Mouse (Mus musculus): ENCODE measurements around the gene Mslnl. TPM values are rescaled to one million over a fixed set of nuclear protein-coding genes. Genes with fewer than 3 reads are reported as not detected.

Gene Mslnl
- polyA plus RNA-seq (2012; ENCODE audit: low replicate concordance): not detected in 2 replicates

GRCm38 (mm10) chr17:25735745-25736144, at the start of gene Mslnl:
TSS of gene Mslnl (plus strand) at chr17:25736042.

GRCm38 (mm10) chr17:25716711-25717637, 18.9 kb upstream of the Mslnl start, which contains the start of gene Gng13:
TSS of gene Gng13 (plus strand) at chr17:25717171.

GRCm38 (mm10) chr17:25727265-25728008, 8.4 kb upstream of the Mslnl start, which contains the start of the genes Chtf18 and Rpusd1:
TSS of gene Chtf18 (minus strand) at chr17:25727419.
TSS of gene Rpusd1 (plus strand) at chr17:25727670.

DNA sequence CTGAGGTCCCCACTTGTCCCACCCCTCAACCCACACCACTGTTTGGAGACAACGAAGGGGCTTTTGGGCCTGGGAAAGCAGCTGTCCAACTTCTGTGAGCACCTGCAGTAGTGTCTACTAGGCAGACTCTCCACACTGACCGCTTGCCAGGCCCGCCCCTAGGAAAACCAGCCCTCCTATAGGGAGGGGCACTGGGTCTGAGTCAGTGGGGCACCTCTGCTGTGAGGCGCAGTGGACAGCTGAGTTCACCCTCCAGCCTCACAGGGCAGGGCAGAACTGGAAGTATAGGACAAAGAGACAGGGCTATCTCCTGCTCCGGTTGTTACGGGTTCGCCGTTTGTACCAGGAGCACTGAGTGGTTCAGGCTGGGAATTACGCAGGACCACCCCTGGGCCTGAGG, 18.4 kb downstream of the Mslnl start, which contains the start of gene Msln:
TSS of gene Msln (minus strand) at position 138 of the 400 bp plus-strand sequence.

DNA sequence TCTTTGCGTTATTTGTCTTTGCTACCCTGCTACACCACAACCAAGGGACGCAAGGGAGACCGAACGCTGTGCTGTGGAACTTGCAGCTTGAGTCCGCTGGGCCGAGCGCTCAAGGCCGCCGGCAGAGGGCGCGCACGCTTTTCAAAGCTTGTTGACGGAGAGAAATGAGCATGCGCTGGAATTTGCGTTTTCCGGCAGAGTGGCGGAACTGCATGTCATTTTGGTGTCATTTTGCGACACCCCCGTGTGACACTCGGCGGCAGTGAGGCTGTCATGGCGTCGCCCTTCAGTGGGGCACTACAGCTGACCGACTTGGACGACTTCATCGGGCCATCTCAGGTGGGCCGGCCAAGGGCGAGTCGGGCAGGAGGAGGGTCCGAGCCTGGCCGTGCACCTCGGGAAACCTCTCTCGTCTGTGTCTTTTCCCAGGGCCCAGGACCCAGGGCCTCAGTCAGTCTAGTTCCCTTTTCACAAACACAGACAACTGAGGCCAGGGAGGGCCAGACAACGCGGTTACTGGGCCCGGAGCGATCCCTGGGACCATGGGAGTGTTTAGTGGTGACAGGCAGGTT, 37.8 kb downstream of the Mslnl start, which contains the start of gene Narfl:
TSS of gene Narfl (plus strand) at position 228 of the 572 bp plus-strand sequence.

GRCm38 (mm10) chr17:25785281-25785745, 49.5 kb downstream of the Mslnl start, which contains the start of gene Haghl:
TSS of gene Haghl (minus strand) at chr17:25785673.

GRCm38 (mm10) chr17:25786280-25786679, 50.4 kb downstream of the Mslnl start, which contains the start of gene Ccdc78:
TSS of gene Ccdc78 (plus strand) at chr17:25786580.

DNA sequence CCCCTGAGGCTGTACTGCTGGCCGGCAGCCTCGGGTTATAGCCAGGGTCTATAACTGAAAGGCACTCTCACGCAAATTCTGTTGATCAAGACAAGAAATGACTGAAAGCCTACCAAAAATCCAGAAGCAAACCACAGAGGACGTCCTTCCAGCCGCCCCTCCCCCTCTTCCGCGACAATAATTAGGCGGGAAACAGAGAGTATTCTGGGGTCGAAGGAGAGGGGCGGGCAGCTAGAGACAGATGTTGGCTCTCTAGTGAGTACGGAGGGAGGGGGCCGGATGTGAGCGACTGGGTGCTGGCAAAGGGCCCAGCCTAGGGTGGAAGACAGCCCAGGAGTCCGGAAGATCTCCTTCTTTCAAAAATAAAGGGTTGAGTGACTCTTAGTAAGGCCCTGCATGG, 56.8 kb downstream of the Mslnl start, which contains the start of gene Fam173a:
TSS of gene Fam173a (minus strand) at position 287 of the 400 bp plus-strand sequence.

GRCm38 (mm10) chr17:25795609-25796092, 59.8 kb downstream of the Mslnl start, which contains the start of gene AC134908.4:
TSS of gene AC134908.4 (minus strand) at chr17:25795659.

DNA sequence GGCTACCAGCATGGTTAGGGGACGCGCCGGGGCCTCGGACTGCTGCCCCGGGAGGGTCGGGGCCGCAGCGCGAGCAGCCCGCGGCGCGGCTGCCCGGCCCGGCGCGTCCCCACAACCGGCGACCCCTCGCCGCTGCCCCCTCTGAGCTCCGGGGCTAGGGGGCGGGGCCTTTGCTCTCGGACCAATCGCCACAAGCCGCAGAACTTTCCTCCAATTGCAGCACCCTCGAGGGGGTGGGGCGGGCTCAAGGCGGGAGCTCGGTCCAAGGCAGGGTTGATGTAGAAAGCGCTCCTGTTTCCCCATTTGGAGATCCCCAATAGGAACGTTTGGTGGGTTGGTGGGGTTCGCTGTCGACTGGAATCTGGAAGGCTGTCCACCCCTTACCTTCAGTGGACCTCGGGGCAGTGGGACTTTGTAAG, 61.1 kb downstream of the Mslnl start, which contains the start of gene Metrn:
TSS of gene Metrn (minus strand) at position 186 of the 419 bp plus-strand sequence.

Other genes starting within 250 kb of the Mslnl start
- 0.12 TPM in 1 of 2 replicates, not detected in the other for gene Sstr5, start 238.8 kb upstream of the Mslnl start, polyA plus RNA-seq (2012; ENCODE audit: low replicate concordance)
- 0.10 and 0.16 TPM in 2 replicates for gene Sox8, start 165.4 kb upstream of the Mslnl start, polyA plus RNA-seq (2012; ENCODE audit: low replicate concordance)
- gene Lmf1, start 157.0 kb upstream of the Mslnl start, polyA plus RNA-seq (2012; ENCODE audit: low replicate concordance): 18.7 and 20.7 TPM in 2 replicates
- not detected in 2 replicates for gene Gng13, start 18.9 kb upstream of the Mslnl start, polyA plus RNA-seq (2012; ENCODE audit: low replicate concordance)
- gene Chtf18, start 8.6 kb upstream of the Mslnl start, polyA plus RNA-seq (2012; ENCODE audit: low replicate concordance): 13.6 and 24.2 TPM in 2 replicates
- gene Rpusd1, start 8.4 kb upstream of the Mslnl start, polyA plus RNA-seq (2012; ENCODE audit: low replicate concordance): 26.6 and 48.2 TPM in 2 replicates
- 0.06 TPM in 1 of 2 replicates, not detected in the other for gene Msln, start 18.3 kb downstream of the Mslnl start, polyA plus RNA-seq (2012; ENCODE audit: low replicate concordance)
- gene Narfl, start 37.7 kb downstream of the Mslnl start, polyA plus RNA-seq (2012; ENCODE audit: low replicate concordance): 16.2 and 23.3 TPM in 2 replicates
- gene Haghl, start 49.6 kb downstream of the Mslnl start, polyA plus RNA-seq (2012; ENCODE audit: low replicate concordance): 34.3 and 35.1 TPM in 2 replicates
- not detected in 2 replicates for gene Ccdc78, start 50.5 kb downstream of the Mslnl start, polyA plus RNA-seq (2012; ENCODE audit: low replicate concordance)
- 23.5 and 44.0 TPM in 2 replicates for gene Fam173a, start 56.9 kb downstream of the Mslnl start, polyA plus RNA-seq (2012; ENCODE audit: low replicate concordance)
- not detected in 2 replicates for gene AC134908.4, start 59.6 kb downstream of the Mslnl start, polyA plus RNA-seq (2012; ENCODE audit: low replicate concordance)
- gene Metrn, start 61.1 kb downstream of the Mslnl start, polyA plus RNA-seq (2012; ENCODE audit: low replicate concordance): 51.5 and 71.8 TPM in 2 replicates
- gene Fbxl16, start 73.0 kb downstream of the Mslnl start, polyA plus RNA-seq (2012; ENCODE audit: low replicate concordance): 0.73 and 0.79 TPM in 2 replicates
- 3.5 and 10.2 TPM in 2 replicates for gene Wdr24, start 87.6 kb downstream of the Mslnl start, polyA plus RNA-seq (2012; ENCODE audit: low replicate concordance)
- 7.2 and 7.4 TPM in 2 replicates for gene Jmjd8, start 92.8 kb downstream of the Mslnl start, polyA plus RNA-seq (2012; ENCODE audit: low replicate concordance)
- gene Stub1, start 97.4 kb downstream of the Mslnl start, polyA plus RNA-seq (2012; ENCODE audit: low replicate concordance): 69.3 and 104 TPM in 2 replicates
- gene Rhbdl1, start 101.3 kb downstream of the Mslnl start, polyA plus RNA-seq (2012; ENCODE audit: low replicate concordance): 2.5 and 3.8 TPM in 2 replicates
- 10.5 and 16.1 TPM in 2 replicates for gene Gm20683, start 105.7 kb downstream of the Mslnl start, polyA plus RNA-seq (2012; ENCODE audit: low replicate concordance)
- 159 and 168 TPM in 2 replicates for gene Rhot2, start 108.8 kb downstream of the Mslnl start, polyA plus RNA-seq (2012; ENCODE audit: low replicate concordance)
- gene Wdr90, start 125.5 kb downstream of the Mslnl start, polyA plus RNA-seq (2012; ENCODE audit: low replicate concordance): 8.8 and 9.7 TPM in 2 replicates
- gene Mcrip2, start 132.7 kb downstream of the Mslnl start, polyA plus RNA-seq (2012; ENCODE audit: low replicate concordance): 23.1 and 35.5 TPM in 2 replicates
- 39.0 and 56.9 TPM in 2 replicates for gene Mettl26, start 139.0 kb downstream of the Mslnl start, polyA plus RNA-seq (2012; ENCODE audit: low replicate concordance)
- gene Wfikkn1, start 144.8 kb downstream of the Mslnl start, polyA plus RNA-seq (2012; ENCODE audit: low replicate concordance): 0.97 and 2.3 TPM in 2 replicates
- 16.9 and 27.8 TPM in 2 replicates for gene Rab40c, start 183.7 kb downstream of the Mslnl start, polyA plus RNA-seq (2012; ENCODE audit: low replicate concordance)
- 98.3 and 349 TPM in 2 replicates for gene Pigq, start 208.9 kb downstream of the Mslnl start, polyA plus RNA-seq (2012; ENCODE audit: low replicate concordance)
- gene Nhlrc4, start 208.9 kb downstream of the Mslnl start, polyA plus RNA-seq (2012; ENCODE audit: low replicate concordance): 5.3 TPM in 1 of 2 replicates, not detected in the other
- 0.05 TPM in 1 of 2 replicates, not detected in the other for gene A930017K11Rik, start 216.5 kb downstream of the Mslnl start, polyA plus RNA-seq (2012; ENCODE audit: low replicate concordance)
- gene Capn15, start 249.8 kb downstream of the Mslnl start, polyA plus RNA-seq (2012; ENCODE audit: low replicate concordance): 61.6 and 119 TPM in 2 replicates